Mouse (Mus musculus) cortical plate, adult 2 months (tissue): Measurements from ENCODE around the gene Gm20683.

ENCODE experiments used
- CTCF ChIP-seq: fragments of 200-500 bp; IDR thresholded peaks from 2 replicates; pipeline ENCODE4 v1.5.1; 2011; ENCODE audit warnings: mild to moderate bottlenecking, control low read depth, low read length; ENCODE audit not compliant: insufficient read depth; ENCODE audit errors: extremely low read depth
- POLR2A ChIP-seq: fragments of 200-500 bp; IDR thresholded peaks from 2 replicates; pipeline ENCODE4 v1.6.1; 2011; ENCODE audit warnings: mild to moderate bottlenecking, low read length, control low read depth; ENCODE audit not compliant: insufficient read depth; ENCODE audit errors: extremely low read depth

DNA sequence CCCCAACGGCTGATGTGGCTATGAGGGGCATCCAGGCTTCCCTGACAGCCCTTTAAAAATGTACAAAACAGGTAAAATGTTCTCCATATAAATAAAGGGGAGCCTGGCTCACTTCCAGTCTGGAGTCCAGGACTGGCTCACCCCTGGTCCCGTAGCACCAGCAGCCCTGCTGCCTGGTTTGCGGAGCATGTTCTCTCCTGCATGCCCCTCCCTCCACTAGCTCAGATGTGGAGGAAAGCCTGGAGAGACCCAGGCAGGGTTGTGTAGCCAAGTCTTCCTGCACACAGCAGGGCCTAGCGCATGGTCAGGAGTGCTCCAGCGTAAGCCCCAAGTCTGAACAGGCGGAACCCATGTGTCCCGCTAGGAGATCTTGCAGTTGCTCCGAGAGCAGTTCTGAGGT lies 41.7 kb upstream of the Gm20683 start:
- TF ChIP-seq POLR2A (no peak), CTCF (no peak)
